Mouse (Mus musculus): ENCODE data around the gene Aar2.

Aar2 gene

GRCm38 (mm10) chr2:156568647-156569046 lies 21.3 kb downstream of the Aar2 start:
- no peak for DNase-seq (ENCODE audit: low spot score)

GRCm38 (mm10) chr2:156569261-156569660 lies 21.9 kb downstream of the Aar2 start:
- DNase-seq (ENCODE audit: low spot score): no peak

DNA sequence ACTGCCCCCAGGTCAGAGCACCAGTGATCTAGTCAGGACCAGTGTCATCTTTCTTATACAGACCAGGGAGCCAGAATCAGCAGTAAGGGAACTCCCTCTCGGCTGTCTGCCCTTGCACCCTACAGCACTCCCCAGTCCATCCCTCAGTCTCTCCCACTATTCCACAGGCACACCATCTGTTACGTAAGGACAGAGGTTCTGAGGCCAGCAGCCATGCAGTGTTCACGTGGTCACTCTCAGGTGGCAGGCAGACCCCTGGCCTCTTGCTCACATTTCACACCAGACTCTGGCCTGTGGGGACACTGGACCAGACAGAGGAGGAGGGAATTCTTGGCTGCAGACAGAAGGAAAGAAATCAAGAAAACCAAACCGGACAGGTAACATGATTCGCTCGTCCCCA lies 24.1 kb downstream of the Aar2 start:
- DNase-seq (ENCODE audit: low spot score): no peak

GRCm38 (mm10) chr2:156576850-156577587 lies 29.6 kb downstream of the Aar2 start:
- no peak for DNase-seq (ENCODE audit: low spot score)

- no peak for DNase-seq (ENCODE audit: low spot score)
Observed at GRCm38 (mm10) chr2:156580507-156580906, 33.1 kb downstream of the Aar2 start.

GRCm38 (mm10) chr2:156581244-156581643 lies 33.9 kb downstream of the Aar2 start:
- no peak for DNase-seq (ENCODE audit: low spot score)

- no peak for DNase-seq (ENCODE audit: low spot score)
Observed at GRCm38 (mm10) chr2:156582887-156583286, 35.5 kb downstream of the Aar2 start.

DNA sequence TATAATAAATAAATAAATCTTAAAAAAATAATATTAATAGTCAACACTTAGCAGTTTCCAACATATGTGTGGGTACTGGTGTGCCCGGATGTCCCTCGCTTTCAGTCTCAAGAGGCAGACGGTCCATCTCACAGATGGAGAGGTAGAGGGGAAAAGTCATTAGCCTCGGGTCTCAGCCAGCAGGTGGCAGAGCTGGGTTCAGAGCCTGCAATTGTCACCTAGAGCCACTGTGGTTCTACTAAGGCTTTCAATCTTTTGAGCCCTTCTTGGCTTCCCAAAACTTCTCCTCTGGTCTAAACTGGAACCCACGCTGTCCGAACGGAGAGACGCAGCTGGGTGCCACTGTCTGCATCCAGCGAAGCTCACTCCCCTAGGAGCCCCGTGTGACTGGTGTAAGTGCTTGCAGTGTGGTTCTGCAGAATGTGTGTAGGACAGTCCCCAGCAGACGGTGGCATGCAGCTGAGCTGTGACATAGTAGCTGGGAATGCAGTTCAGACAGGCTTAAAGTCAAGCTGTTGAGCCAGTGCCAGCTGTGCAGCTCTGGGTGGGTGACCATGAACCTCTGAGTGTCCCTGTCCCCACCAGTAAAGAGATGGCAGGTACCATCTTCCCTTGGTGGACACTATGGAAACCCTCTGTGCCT lies 36.9 kb downstream of the Aar2 start:
- DNase-seq (ENCODE audit: low spot score): no peak

GRCm38 (mm10) chr2:156584797-156585471 lies 37.5 kb downstream of the Aar2 start:
- DNase-seq (ENCODE audit: low spot score): no peak

- no peak for DNase-seq (ENCODE audit: low spot score)
Observed at GRCm38 (mm10) chr2:156589481-156589880, 42.1 kb downstream of the Aar2 start.

- no peak for DNase-seq (ENCODE audit: low spot score)
Observed at GRCm38 (mm10) chr2:156594987-156595490, 47.7 kb downstream of the Aar2 start.

DNA sequence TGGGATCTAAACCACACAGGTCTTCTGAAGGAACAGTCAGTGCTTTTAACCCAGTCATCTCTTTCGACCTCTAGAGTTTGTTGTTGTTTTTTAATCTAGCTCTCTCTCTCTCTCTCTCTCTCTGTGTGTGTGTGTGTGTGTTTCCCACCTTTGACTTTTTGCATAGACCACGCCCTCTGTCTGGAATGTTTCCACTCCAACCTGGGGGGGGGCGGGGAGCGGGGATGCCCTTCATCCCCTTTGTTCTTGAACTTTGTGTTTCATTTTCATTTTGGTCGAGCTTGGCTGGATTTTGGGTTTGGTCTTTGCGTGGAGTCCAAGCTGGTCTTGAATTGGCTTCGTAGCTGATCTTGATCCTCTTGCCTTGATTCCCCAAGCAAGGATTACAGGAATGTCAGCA lies 55.2 kb downstream of the Aar2 start:
- no peak for DNase-seq (ENCODE audit: low spot score)

- no peak for DNase-seq (ENCODE audit: low spot score)
Observed at GRCm38 (mm10) chr2:156603671-156604070, 56.3 kb downstream of the Aar2 start.

DNA sequence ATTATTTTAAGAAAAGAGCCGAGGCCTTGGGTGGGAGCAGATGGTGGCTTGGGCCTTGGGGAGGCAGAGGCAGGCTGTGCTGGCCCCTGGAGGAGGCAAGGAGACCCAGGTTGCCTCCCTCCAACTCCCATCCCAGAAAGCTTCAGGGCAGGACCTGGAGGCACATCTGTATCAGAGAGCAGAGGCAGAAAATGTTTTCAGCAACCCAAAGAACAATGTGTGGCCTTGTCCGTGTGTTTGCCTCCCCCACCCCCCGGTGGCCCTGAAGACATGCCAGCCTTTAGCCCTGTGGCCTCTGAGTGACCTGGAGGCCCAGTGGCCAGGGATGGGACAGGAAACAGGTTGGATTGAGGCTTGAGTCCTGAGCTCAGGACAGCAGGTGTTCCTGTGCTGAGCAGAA lies 57.8 kb downstream of the Aar2 start:
- DNase-seq (ENCODE audit: low spot score): no peak

DNA sequence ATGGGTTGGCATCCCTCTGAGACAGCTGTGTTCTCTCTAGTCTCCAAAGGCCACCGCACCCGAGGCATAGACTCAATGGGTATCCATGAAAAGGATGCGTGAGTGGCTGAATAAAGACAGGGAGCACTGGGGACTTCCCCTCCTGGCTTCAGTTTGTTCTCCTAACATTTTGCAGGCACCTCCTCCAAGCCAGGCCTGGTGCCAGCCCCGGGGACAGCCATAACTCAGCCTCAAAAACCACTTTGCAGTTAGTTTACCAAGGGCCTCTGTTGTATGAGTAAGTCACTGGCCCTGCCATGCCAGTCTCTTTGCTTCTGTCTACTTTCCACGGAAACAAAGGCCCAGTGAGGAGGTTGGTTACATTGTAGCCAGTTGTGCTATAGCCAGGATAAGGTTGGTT lies 58.6 kb downstream of the Aar2 start:
- DNase-seq (ENCODE audit: low spot score): no peak

DNA sequence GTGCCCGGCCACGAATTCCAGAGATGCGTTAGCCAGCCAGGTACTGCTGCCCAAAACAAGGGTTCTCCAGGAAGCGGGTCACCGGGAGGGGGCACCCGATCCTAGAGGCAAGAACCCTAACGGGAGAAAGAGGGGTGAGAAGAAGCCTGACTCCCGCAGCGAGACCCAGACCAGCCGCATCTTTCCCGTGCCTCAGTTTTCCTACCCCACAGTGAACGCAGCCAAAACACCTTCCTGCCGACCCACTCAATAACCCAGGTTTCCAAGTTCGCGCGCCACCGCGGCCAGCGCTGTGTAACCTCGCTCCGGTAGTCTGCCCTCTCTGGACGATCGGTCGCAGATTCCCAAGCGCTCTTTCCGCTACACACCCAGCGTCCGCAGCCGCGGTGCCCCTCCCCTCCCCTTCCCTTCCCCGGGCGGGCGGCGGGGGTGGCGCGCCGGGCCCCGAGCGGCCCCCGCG lies 65.7 kb downstream of the Aar2 start:
- no peak for DNase-seq (ENCODE audit: low spot score)

GRCm38 (mm10) chr2:156613541-156614257 lies 66.3 kb downstream of the Aar2 start, which contains the start of gene Dlgap4:
Gene Dlgap4 (plus strand): TSS chr2:156613705.
- DNase-seq (ENCODE audit: low spot score): no peak

- DNase-seq (ENCODE audit: low spot score): no peak
Observed at GRCm38 (mm10) chr2:156614258-156614556, 66.8 kb downstream of the Aar2 start.

GRCm38 (mm10) chr2:156614661-156615654 lies 67.6 kb downstream of the Aar2 start:
- no peak for DNase-seq (ENCODE audit: low spot score)

DNA sequence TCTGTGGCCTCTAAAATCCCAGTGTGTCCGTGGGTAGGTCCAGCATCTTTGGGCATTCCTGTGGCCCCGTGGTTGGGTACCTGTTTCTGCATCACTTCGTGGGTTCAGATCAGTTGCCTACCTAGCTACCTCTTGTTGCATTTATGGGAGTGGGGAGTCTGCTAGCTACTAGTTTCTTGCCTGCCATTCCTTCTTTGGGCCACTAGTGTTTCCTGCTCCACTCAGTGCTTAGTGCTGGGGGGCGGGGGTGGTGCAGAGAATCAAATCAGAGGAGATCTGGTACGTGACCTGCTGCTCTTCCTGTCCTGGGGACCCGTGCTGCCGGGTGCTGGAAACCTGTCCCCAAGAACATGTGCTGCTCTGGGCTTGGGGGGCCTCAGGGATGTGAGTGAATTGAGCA lies 69.1 kb downstream of the Aar2 start:
- DNase-seq (ENCODE audit: low spot score): no peak

DNA sequence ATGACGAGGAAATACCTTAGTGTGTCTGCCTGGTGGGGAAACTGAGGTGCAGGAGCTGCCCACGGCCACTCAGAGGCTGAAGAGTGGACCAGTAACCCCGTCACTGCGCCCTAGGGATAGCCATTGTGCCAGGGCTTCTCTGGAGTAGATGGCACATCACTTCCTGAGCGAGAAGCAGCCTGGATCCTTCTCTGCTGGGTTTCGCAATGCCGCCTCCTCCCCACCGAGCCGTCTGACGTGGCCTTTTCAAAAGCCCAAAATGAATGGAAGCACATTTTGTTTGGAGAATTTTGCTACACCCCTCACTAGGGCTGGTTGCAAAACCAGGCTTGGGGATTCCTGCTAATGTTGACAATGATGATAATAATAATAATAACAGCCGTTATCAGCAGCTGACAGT lies 70.2 kb downstream of the Aar2 start:
- no peak for DNase-seq (ENCODE audit: low spot score)

Data from spleen, adult 12 weeks (tissue).